ENCODE assay signal across 31 mouse cellular contexts in genomic region chr10:62966291-62966690, GRCm38 (mm10). TPM values are rescaled to one million over a fixed set of nuclear protein-coding genes. Genes with fewer than 3 reads are reported as not detected.
A peak's percentile ranks its signal among the peaks of the same experiment; 100 is the strongest.
DNase-seq lines count a peak whose midpoint lies in the region; ATAC-seq and TF ChIP-seq lines count a peak whose summit lies in the region.
"Had no signal": no experiment of that assay in that cellular context is flagged by ENCODE, and none has a peak within 500 bp of the region (broad histone marks: within the 10 kb centered on the region; RNA-seq: fewer than 3 reads in every experiment).

No protein-coding gene starts in this region.

- no peak for TF ChIP-seq EP300 in heart, adult 2 months (IDR thresholded peaks at IDR 0.05; ENCODE audit: insufficient read depth, low read depth, low read length)

- H3K4me1 ChIP-seq in liver, adult 2 months (ENCODE audit: control insufficient read depth, insufficient read depth, low read length): peaks cover 15% of the 10 kb centered on the region
- H3K4me1 ChIP-seq in liver, embryonic 12.5 days: no peaks in the 10 kb centered on the region
- H3K4me1 ChIP-seq in heart, adult 2 months (ENCODE audit: control insufficient read depth, insufficient read depth, low read length): no peaks in the 10 kb centered on the region
- H3K4me1 ChIP-seq: embryonic facial prominence, embryonic 13.5 days; forebrain, embryonic 10.5 days; heart, embryonic 12.5 days; hindbrain, embryonic 13.5 days; limb, embryonic 12.5 days; midbrain, embryonic 13.5 days; neural tube, embryonic 15.5 days had no signal

- no peaks in the 10 kb centered on the region for H3K27me3 ChIP-seq in liver, adult 2 months (ENCODE audit: control insufficient read depth, insufficient read depth, low read length)
- no peaks in the 10 kb centered on the region for H3K27me3 ChIP-seq in liver, embryonic 12.5 days (replicated peaks)
- H3K27me3 ChIP-seq in heart, adult 2 months (ENCODE audit: control insufficient read depth, insufficient read depth, low read length): no peaks in the 10 kb centered on the region
- H3K27me3 ChIP-seq: CH12.LX; embryonic facial prominence, embryonic 13.5 days; heart, embryonic 12.5 days; hindbrain, embryonic 13.5 days; limb, embryonic 12.5 days; liver, embryonic 13.5 days; midbrain, embryonic 13.5 days; neural tube, embryonic 15.5 days had no signal

- TF ChIP-seq POLR2A in liver, adult 2 months (IDR thresholded peaks at IDR 0.05; ENCODE audit: extremely low read depth, insufficient read depth, low read length): no peak
- TF ChIP-seq POLR2A in heart, adult 2 months (IDR thresholded peaks at IDR 0.05; ENCODE audit: insufficient read depth, low read depth, low read length): no peak

- TF ChIP-seq CTCF in liver, adult 2 months (IDR thresholded peaks at IDR 0.05; ENCODE audit: low read depth, low read length): no peak
- no peak for TF ChIP-seq CTCF in heart, adult 2 months (IDR thresholded peaks at IDR 0.05)

- 31% methylated on average over 15 of the region's 15 CpGs for WGBS in liver, adult 2 months
- 89% methylated on average over 15 of the region's 15 CpGs for WGBS in liver, embryonic 12.5 days (ENCODE audit: insufficient replicate concordance)
- WGBS in heart, adult 2 months: 96% methylated on average over 15 of the region's 15 CpGs

- intact Hi-C loops in heart, adult 2 months (cut with DNase I): no loop called here

- H3K9me3 ChIP-seq in liver, embryonic 12.5 days (replicated peaks): no peaks in the 10 kb centered on the region
- H3K9me3 ChIP-seq: embryonic facial prominence, embryonic 13.5 days; forebrain, embryonic 10.5 days; heart, embryonic 12.5 days; hindbrain, embryonic 13.5 days; limb, embryonic 12.5 days; liver, embryonic 13.5 days; midbrain, embryonic 13.5 days; neural tube, embryonic 15.5 days had no signal

- no peak overlapping the region for H3K4me2 ChIP-seq in liver, embryonic 12.5 days
- H3K4me2 ChIP-seq: embryonic facial prominence, embryonic 13.5 days; heart, embryonic 12.5 days; hindbrain, embryonic 13.5 days; limb, embryonic 12.5 days; liver, embryonic 13.5 days; midbrain, embryonic 13.5 days; neural tube, embryonic 15.5 days had no signal

- H3K79me2 ChIP-seq in liver, adult 2 months (ENCODE audit: control insufficient read depth, insufficient read depth, low read length): peaks cover 7% of the 10 kb centered on the region; the same call in 1 of the 2 replicates
- H3K79me2 ChIP-seq in heart, adult 2 months (replicated peaks; ENCODE audit: control insufficient read depth, insufficient read depth, low read length): no peaks in the 10 kb centered on the region

- DNase-seq in cerebellum, postnatal 25 days: peak; percentile 37 to 56
- no peak for DNase-seq in cerebellum, adult 9-10 months
- DNase-seq in liver, adult 2 months (ENCODE audit: extremely low read depth, low read depth, low spot score): peak; percentile 66
- peak; percentile 34 for DNase-seq in kidney, postnatal 14 days
- no peak for DNase-seq in heart, adult 2 months
- DNase-seq: adrenal gland, adult 2 months; gastrocnemius, adult 2 months; gastrocnemius, postnatal 36 days; heart, adult 18-20 months; heart, postnatal 4 days; liver, embryonic 13.5 days; lung, adult 2 months; lung, postnatal 10 days; retina, postnatal 1 day; right cerebral cortex, postnatal 14 days; thymus, postnatal 4 days had no signal

- H3K36me3 ChIP-seq in liver, adult 2 months (ENCODE audit: control insufficient read depth, insufficient read depth, low read length): peaks cover 9% of the 10 kb centered on the region; the same call in 1 of the 2 replicates
- H3K36me3 ChIP-seq in liver, embryonic 12.5 days: peaks cover 97% of the 10 kb centered on the region
- no peaks in the 10 kb centered on the region for H3K36me3 ChIP-seq in heart, adult 2 months (ENCODE audit: control insufficient read depth, insufficient read depth, low read length)

- no peak overlapping the region for H3K4me3 ChIP-seq in liver, adult 2 months (ENCODE audit: insufficient read depth, low read depth, low read length)
- H3K4me3 ChIP-seq in liver, embryonic 12.5 days: no peak overlapping the region
- H3K4me3 ChIP-seq in heart, adult 2 months: no peak overlapping the region
- H3K4me3 ChIP-seq: embryonic facial prominence, embryonic 13.5 days; forebrain, embryonic 10.5 days; gastrocnemius, adult 2 months; heart, embryonic 12.5 days; hindbrain, embryonic 13.5 days; layer of hippocampus, adult 2 months; left cerebral cortex, adult 2 months; limb, embryonic 12.5 days; liver, embryonic 13.5 days; midbrain, embryonic 13.5 days; neural tube, embryonic 15.5 days had no signal

- H3K27ac ChIP-seq in liver, adult 2 months (replicated peaks; ENCODE audit: insufficient read depth, low read depth, low read length): peak overlapping the region; percentile 74
- no peak overlapping the region for H3K27ac ChIP-seq in liver, embryonic 12.5 days
- no peak overlapping the region for H3K27ac ChIP-seq in heart, adult 2 months
- H3K27ac ChIP-seq: embryonic facial prominence, embryonic 13.5 days; forebrain, embryonic 10.5 days; gastrocnemius, adult 2 months; hindbrain, embryonic 13.5 days; layer of hippocampus, adult 2 months; left cerebral cortex, adult 2 months; limb, embryonic 12.5 days; liver, embryonic 13.5 days; macrophage; midbrain, embryonic 13.5 days; neural tube, embryonic 15.5 days had no signal

- peak overlapping the region; percentile 2; the same call in 1 of the 2 replicates for H3K9ac ChIP-seq in liver, adult 2 months (ENCODE audit: low read depth, low read length)
- no peak overlapping the region for H3K9ac ChIP-seq in liver, embryonic 12.5 days
- H3K9ac ChIP-seq in heart, adult 2 months (ENCODE audit: low read depth, low read length): no peak overlapping the region
- H3K9ac ChIP-seq: embryonic facial prominence, embryonic 13.5 days; heart, embryonic 12.5 days; hindbrain, embryonic 13.5 days; limb, embryonic 12.5 days; liver, embryonic 13.5 days; midbrain, embryonic 13.5 days; neural tube, embryonic 15.5 days had no signal

- ATAC-seq in liver, embryonic 12.5 days: no peak
- ATAC-seq: activated CD4-positive, CD25-positive, alpha-beta regulatory T cell, adult 4 months; forebrain, embryonic 16.5 days; intestine, postnatal 0 days; midbrain, embryonic 13.5 days had no signal

RNA-seq across cellular contexts. Expression of gene Rufy2, which starts 13.7 kb away (rescaled TPM):
- total RNA-seq in liver, adult 2 months (2014; rRNA removed): 2.9 and 3.8 TPM in 2 replicates
- polyA plus RNA-seq in liver, adult 2 months (2012; rRNA removed): 0.78 and 0.83 TPM in 2 replicates
- polyA plus RNA-seq in liver, embryonic 12.5 days (2016; fragmentation: Nextera tagmentation; extraction: Ambion mirVana): 4.1 and 4.2 TPM in 2 replicates
- total RNA-seq in heart, adult 2 months (2021): 1 to 10 TPM; 7.3 to 9.6 TPM
- polyA plus RNA-seq in heart, adult 2 months (2012; rRNA removed): 2.5 and 4.4 TPM in 2 replicates

RNA-seq across cellular contexts. Expression of gene Dna2, which starts 19.5 kb away (rescaled TPM):
- total RNA-seq in liver, adult 2 months (2014; rRNA removed): 6.4 and 11.2 TPM in 2 replicates
- polyA plus RNA-seq in liver, adult 2 months (2012; rRNA removed): 4.9 and 6.5 TPM in 2 replicates
- polyA plus RNA-seq in liver, embryonic 12.5 days (2016; fragmentation: Nextera tagmentation; extraction: Ambion mirVana): 40.3 and 40.6 TPM in 2 replicates
- total RNA-seq in heart, adult 2 months (2021): under 1 TPM; 0.29 to 0.68 TPM
- polyA plus RNA-seq in heart, adult 2 months (2012; rRNA removed): 0.84 and 1.8 TPM in 2 replicates

RNA-seq across cellular contexts. Expression of gene Slc25a16, which starts 45.9 kb away (rescaled TPM):
- 41.8 and 42.8 TPM in 2 replicates for total RNA-seq in liver, adult 2 months (2014; rRNA removed)
- polyA plus RNA-seq in liver, adult 2 months (2012; rRNA removed): 49.0 and 66.2 TPM in 2 replicates
- polyA plus RNA-seq in liver, embryonic 12.5 days (2016; fragmentation: Nextera tagmentation; extraction: Ambion mirVana): 11.9 and 12.4 TPM in 2 replicates
- 10 to 100 TPM; 20.4 to 27.1 TPM for total RNA-seq in heart, adult 2 months (2021)
- polyA plus RNA-seq in heart, adult 2 months (2012; rRNA removed): 21.7 and 35.8 TPM in 2 replicates

RNA-seq across cellular contexts. Expression of gene Tet1, which starts 57.5 kb away (rescaled TPM):
- 0.18 and 0.47 TPM in 2 replicates for total RNA-seq in liver, adult 2 months (2014; rRNA removed)
- polyA plus RNA-seq in liver, adult 2 months (2012; rRNA removed): 0.05 and 0.11 TPM in 2 replicates
- polyA plus RNA-seq in liver, embryonic 12.5 days (2016; fragmentation: Nextera tagmentation; extraction: Ambion mirVana): 3.6 and 4.6 TPM in 2 replicates
- 1 to 10 TPM; 5.3 to 6.6 TPM for total RNA-seq in heart, adult 2 months (2021)
- polyA plus RNA-seq in heart, adult 2 months (2012; rRNA removed): 2.3 and 3.9 TPM in 2 replicates

RNA-seq across cellular contexts. Expression of gene Hnrnph3, which starts 57.7 kb away (rescaled TPM):
- 12.9 and 14.4 TPM in 2 replicates for total RNA-seq in liver, adult 2 months (2014; rRNA removed)
- polyA plus RNA-seq in liver, adult 2 months (2012; rRNA removed): 3.9 and 4.5 TPM in 2 replicates
- polyA plus RNA-seq in liver, embryonic 12.5 days (2016; fragmentation: Nextera tagmentation; extraction: Ambion mirVana): 37.0 and 43.2 TPM in 2 replicates
- 10 to 100 TPM; 33.5 to 34.5 TPM for total RNA-seq in heart, adult 2 months (2021)
- polyA plus RNA-seq in heart, adult 2 months (2012; rRNA removed): 18.0 and 36.8 TPM in 2 replicates

Comparison
In these comparisons a context has a peak if more than half of its experiments do, and no peak if none do; other contexts are left out.
1. DNase-seq: peak in cerebellum, postnatal 25 days (2 of 2), liver, adult 2 months (single experiment) and kidney, postnatal 14 days (single experiment); none in cerebellum, adult 9-10 months (single experiment) and heart, adult 2 months (0 of 2).